Mouse (Mus musculus) intestine, embryonic 16.5 days (tissue): ENCODE measurements at regions not wholly inside any gene's neighbourhood (a gene's known extent, or its start where the extent isn't known, plus 50 kb on each side); places are given as distances from the start of the nearest gene placed in this dataset.

Source experiments
- ATAC-seq: fragments of 200-750 bp; cut with Nextera tagmentation; 2 replicates; pipeline ENCODE4 v1.8.0; 2017; ENCODE audit warnings: moderate TSS enrichment, moderate library complexity
- H3K27ac ChIP-seq: fragments of 300-500 bp; sonication (generic); 2 replicates; pipeline ENCODE4 v1.5.1; 2014; ENCODE audit warnings: mild to moderate bottlenecking, low read length
- H3K27me3 ChIP-seq: fragments of 300-500 bp; sonication (generic); replicated peaks from 2 replicates; pipeline ENCODE4 v1.6.1; 2014; ENCODE audit warnings: low read length, control low read depth, mixed read lengths; ENCODE audit not compliant: control insufficient read depth, insufficient read depth
- H3K36me3 ChIP-seq: fragments of 300-500 bp; sonication (generic); 2 replicates; pipeline ENCODE4 v1.6.1; 2014; ENCODE audit warnings: low read length, control low read depth; ENCODE audit not compliant: control insufficient read depth, insufficient read depth
- H3K4me1 ChIP-seq: fragments of 300-500 bp; sonication (generic); 2 replicates; pipeline ENCODE4 v1.6.1; 2014; ENCODE audit warnings: low read length, control low read depth, mixed read lengths; ENCODE audit not compliant: control insufficient read depth, insufficient read depth
- H3K4me2 ChIP-seq: fragments of 300-500 bp; sonication (generic); 2 replicates; pipeline ENCODE4 v1.6.1; 2014; ENCODE audit warnings: low read depth, low read length, control low read depth
- H3K4me3 ChIP-seq: fragments of 300-500 bp; sonication (generic); 2 replicates; pipeline ENCODE4 v1.5.1; 2014; ENCODE audit warnings: mild to moderate bottlenecking, low read length
- H3K9ac ChIP-seq: fragments of 300-500 bp; sonication (generic); 2 replicates; pipeline ENCODE4 v1.6.1; 2014; ENCODE audit warnings: low read depth, low read length
- H3K9me3 ChIP-seq: fragments of 300-500 bp; sonication (generic); 2 replicates; pipeline ENCODE4 v1.6.1; 2016; ENCODE audit warnings: low read length, control low read depth; ENCODE audit not compliant: control insufficient read depth
- WGBS: fragments of 180-500 bp; shearing (Covaris S2); extraction: QIAGEN DNeasy Blood & Tissue Kit; methylation state at CpG from one replicate; pipeline ENCODE4 v1.1.7; 2014; 5-methylcytosine and 5-hydroxymethylcytosine counted together

DNA sequence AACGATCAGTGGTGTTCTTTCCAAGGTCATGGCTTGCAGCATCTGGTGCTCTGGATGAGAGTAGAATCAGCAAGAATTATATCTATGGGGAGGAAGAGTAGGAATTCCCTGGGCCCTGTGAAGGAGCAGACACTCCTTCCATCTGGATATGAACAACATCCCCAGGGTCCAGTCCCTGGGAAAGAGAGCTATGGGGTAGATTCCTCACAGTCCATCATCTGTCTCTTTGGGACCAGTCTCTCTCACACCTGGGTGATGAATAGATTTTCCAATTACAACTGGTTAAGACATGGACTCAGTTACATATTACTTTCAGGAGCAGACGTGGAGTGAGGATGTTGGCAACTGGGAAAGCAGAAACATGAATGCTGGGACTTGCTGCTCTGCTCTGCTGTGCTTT lies 322.6 kb downstream of the Trim52 start:
- H3K9me3 ChIP-seq: no peaks in the 10 kb centered on the region
- H3K27me3 ChIP-seq: no peaks in the 10 kb centered on the region
- H3K9ac ChIP-seq: no peak overlapping the region
- no peaks in the 10 kb centered on the region for H3K4me1 ChIP-seq
- H3K36me3 ChIP-seq: no peaks in the 10 kb centered on the region
- H3K4me2 ChIP-seq: no peak overlapping the region
- no peak for ATAC-seq
- no peak overlapping the region for H3K27ac ChIP-seq
- no peak overlapping the region for H3K4me3 ChIP-seq
- 52% methylated on average over 2 of the region's 2 CpGs for WGBS

DNA sequence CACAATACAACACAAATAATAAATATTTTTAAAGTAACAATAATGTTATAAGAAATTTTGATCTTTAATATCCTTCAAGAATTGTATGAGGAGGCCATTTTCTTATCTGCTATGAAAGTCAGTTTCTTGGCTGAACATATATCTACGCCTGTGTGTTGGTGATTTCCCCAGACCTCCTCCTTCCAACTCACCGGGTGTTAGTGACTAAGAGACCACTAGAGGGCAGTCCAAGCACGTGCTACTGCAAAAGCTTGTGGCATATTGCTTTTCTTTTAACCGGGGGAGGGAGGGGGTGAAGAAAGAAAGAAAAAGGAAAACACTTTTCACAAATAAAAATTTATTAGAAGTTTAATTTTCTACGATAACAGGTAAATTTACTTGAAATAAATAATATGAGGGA lies 333.3 kb downstream of the Trim52 start:
- no peaks in the 10 kb centered on the region for H3K9me3 ChIP-seq
- no peak overlapping the region for H3K27ac ChIP-seq
- no peak overlapping the region for H3K4me2 ChIP-seq
- H3K36me3 ChIP-seq: no peaks in the 10 kb centered on the region
- ATAC-seq: peak; percentile 66; the same call in 1 of the 2 replicates
- no peaks in the 10 kb centered on the region for H3K27me3 ChIP-seq
- no peak overlapping the region for H3K4me3 ChIP-seq
- H3K4me1 ChIP-seq: no peaks in the 10 kb centered on the region
- no peak overlapping the region for H3K9ac ChIP-seq
- 15% methylated on average over 5 of the region's 5 CpGs for WGBS

DNA sequence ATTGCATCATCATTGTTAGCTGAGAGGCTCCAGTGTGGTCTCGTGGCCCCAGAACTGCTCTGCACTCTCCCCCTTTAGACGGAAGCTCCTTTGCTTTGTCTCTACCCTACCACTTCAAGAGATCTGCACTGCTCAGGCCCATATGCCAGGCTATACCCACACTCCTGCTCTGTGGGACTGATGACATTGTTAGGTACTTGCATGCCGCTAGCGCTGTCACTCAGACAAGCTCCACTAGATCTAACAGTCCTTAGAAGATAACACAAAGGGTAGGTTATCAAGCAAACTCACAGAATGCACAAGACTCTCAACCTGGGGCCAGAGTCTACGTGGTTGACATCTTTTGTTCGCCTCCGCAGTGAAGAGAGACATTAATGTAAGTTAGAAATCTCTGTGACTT lies 383.1 kb downstream of the Trim52 start:
- H3K36me3 ChIP-seq: no peaks in the 10 kb centered on the region
- H3K27me3 ChIP-seq: no peaks in the 10 kb centered on the region
- H3K4me1 ChIP-seq: no peaks in the 10 kb centered on the region
- no peak overlapping the region for H3K4me3 ChIP-seq
- H3K9ac ChIP-seq: no peak overlapping the region
- WGBS: 92% methylated on average over 7 of the region's 7 CpGs
- no peaks in the 10 kb centered on the region for H3K9me3 ChIP-seq
- H3K27ac ChIP-seq: no peak overlapping the region
- no peak overlapping the region for H3K4me2 ChIP-seq
- ATAC-seq: no peak

DNA sequence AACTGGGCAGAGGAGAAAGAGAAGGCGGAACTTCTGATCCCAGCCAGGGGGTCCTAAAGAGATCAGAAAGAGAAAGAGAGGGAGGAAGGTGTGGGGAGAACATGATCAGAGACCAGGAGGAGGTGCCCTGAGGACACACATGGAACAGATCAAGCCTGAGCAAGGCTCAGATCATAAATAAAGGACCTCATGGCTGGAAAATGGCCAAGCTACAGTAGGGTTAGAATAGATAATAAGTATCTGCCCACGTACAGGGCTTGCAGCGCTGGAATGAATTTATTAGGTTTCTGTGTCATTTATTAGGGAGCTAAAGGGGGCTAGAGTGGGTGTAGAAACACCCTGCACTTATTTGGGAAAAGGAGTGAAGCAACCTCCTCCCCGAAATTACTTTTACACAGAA lies 385.4 kb downstream of the Trim52 start:
- H3K36me3 ChIP-seq: no peaks in the 10 kb centered on the region
- no peaks in the 10 kb centered on the region for H3K4me1 ChIP-seq
- H3K27ac ChIP-seq: no peak overlapping the region
- no peaks in the 10 kb centered on the region for H3K27me3 ChIP-seq
- 77% methylated on average over 4 of the region's 4 CpGs for WGBS
- no peak overlapping the region for H3K4me2 ChIP-seq
- ATAC-seq: no peak
- H3K9me3 ChIP-seq: no peaks in the 10 kb centered on the region
- H3K4me3 ChIP-seq: no peak overlapping the region
- no peak overlapping the region for H3K9ac ChIP-seq

DNA sequence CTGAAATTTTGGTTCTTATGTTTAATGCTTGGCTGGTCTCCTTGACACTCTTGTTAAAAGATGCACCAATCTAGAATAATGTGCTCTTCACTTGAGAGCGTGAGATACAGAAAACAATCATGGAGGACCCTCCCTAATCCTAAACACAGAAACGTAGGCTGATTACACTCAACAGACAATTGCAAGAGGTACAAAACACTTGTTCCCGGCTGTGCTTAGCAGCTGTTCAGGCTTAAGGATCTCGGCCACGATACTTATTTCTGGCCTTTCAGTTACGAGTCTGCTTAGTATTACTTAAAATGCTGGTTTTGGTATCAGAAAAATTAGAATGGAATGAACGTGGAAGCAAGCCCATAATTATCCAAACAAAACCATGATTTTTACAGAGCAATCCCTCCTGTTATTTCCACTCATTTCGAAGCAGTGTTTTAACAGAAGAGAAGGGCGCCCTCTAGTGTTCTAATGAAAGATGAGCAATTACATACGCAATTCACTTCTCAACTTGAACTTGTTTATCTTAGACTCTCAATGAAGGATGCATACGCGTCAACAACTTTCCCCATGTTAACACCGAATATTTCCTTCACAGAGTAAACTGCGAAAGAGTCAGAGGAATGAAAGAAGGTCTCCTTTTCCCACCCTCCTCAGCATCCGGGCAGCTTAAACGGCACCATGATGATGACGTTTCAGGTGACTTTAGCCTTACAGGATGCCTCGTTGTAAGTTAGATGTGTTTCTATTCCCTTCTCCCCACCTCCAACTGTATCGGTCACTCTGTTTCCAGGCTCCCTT lies 394.5 kb downstream of the Trim52 start:
- Histone ChIP-seq H3K27me3 (no peaks in the 10 kb centered on the region), H3K27ac (no peak overlapping the region), H3K4me3 (no peak overlapping the region), H3K36me3 (no peaks in the 10 kb centered on the region), H3K9me3 (no peaks in the 10 kb centered on the region), H3K9ac (no peak overlapping the region), H3K4me2 (no peak overlapping the region), H3K4me1 (no peaks in the 10 kb centered on the region)
- WGBS: 37% methylated on average over 19 of the region's 19 CpGs
- peak; percentile 42 for ATAC-seq

DNA sequence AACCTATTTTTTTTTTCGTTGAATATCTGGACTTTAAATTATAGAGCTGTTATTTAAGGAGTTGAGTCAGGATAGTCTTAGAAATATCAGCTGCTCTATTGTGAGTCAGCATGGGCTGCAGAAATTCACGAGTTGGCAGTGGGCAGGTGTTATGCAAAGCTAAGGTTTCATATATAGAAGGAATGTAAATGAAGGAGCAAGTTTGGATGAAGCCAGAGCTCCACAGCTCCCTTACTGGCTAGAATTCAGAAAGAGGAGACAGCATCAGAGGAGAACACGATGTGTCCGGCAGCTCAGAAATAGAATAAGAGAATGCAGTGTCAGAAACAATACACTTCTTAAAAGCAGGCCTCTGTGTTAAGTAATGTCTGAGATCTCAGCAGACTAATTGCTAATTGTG lies 400.9 kb downstream of the Trim52 start:
- Histone ChIP-seq H3K9ac (no peak overlapping the region), H3K9me3 (no peaks in the 10 kb centered on the region), H3K4me1 (no peaks in the 10 kb centered on the region), H3K27ac (no peak overlapping the region), H3K36me3 (no peaks in the 10 kb centered on the region), H3K27me3 (no peaks in the 10 kb centered on the region), H3K4me2 (no peak overlapping the region), H3K4me3 (no peak overlapping the region)
- no peak for ATAC-seq
- WGBS: 72% methylated on average over 4 of the region's 4 CpGs

DNA sequence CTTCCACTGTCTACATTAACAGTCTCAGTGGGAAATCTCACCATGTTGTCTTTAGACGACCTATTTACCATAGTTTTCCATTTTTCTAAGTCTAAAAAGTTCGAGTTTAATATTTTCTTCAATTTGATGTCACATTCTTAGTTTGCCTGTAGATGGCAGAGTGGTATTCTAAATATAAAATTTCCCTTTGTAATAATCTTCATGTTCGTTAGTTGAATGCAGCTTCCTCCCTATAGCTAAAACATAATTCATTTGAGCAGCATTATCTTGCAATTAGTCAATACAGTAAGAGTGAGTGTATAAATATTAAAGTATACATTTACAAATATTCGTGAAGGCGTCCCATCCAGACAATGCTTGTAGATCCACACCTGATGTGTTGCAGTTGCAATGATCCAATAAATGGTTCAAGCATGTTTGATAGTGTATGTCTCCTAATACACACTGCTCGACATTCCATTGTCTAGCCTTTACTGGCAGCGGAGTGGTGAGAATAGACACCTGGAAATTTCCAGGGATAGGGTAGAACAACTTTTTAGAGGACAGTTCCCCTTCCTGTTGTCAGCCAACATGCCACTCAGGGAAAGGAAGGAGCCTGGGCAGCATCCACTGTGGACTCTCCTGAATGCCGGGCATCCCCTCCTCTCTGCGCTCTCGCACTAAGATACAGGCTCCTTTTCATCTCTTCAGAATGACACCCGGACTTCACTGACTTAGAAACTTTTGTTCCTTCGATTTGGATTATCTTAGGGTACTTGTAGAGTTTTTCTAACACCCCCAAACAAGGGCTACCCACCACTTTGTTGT lies 412.8 kb downstream of the Trim52 start:
- WGBS: 65% methylated on average over 12 of the region's 12 CpGs
- no peak for ATAC-seq
- Histone ChIP-seq H3K4me1 (peaks cover 2% of the 10 kb centered on the region; the same call in 1 of the 2 replicates), H3K9me3 (no peaks in the 10 kb centered on the region), H3K36me3 (no peaks in the 10 kb centered on the region), H3K9ac (no peak overlapping the region), H3K27me3 (no peaks in the 10 kb centered on the region), H3K4me2 (no peak overlapping the region), H3K27ac (no peak overlapping the region), H3K4me3 (no peak overlapping the region)

DNA sequence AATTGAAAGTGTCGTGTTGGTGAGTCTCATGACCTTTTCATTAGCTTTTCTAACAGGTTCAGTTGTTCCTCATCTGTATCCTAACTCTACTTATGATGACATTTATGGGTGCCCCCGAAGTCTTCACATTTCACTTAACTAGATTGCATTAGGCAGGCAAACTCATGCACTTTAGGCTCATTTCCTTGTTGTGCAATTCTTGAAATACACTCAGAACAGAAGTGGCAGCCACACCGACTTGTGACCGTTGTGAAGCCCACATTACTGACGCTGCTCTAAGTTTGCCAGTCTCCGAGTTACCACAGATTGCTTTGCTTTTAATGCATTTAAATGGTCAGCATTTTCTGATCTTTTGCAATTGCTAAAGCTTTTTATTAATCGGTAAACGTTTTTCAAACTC lies 414.8 kb downstream of the Trim52 start:
- Histone ChIP-seq H3K4me1 (peaks cover 2% of the 10 kb centered on the region; the same call in 1 of the 2 replicates), H3K36me3 (no peaks in the 10 kb centered on the region), H3K4me2 (no peak overlapping the region), H3K27ac (no peak overlapping the region), H3K27me3 (no peaks in the 10 kb centered on the region), H3K9ac (no peak overlapping the region), H3K9me3 (no peaks in the 10 kb centered on the region), H3K4me3 (no peak overlapping the region)
- ATAC-seq: no peak
- WGBS: 73% methylated on average over 8 of the region's 8 CpGs

DNA sequence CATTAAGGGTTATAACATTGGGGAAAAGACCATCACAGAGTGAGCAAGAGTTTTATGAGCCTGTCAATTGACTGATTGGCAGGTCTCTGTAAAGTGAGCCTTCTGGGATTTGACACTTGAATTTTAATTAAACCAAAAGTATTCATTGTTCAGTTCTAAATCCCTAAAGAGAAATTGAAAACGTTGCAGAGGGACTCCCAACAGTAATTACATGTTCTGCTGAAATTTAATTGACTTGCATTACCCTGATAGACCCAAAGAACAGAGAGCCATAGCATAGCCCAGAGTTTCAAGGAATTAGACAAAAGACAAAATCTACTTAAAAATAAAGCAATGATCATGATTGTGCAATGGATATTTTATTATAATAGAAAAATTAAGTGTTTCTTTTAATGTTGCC lies 444.2 kb downstream of the Trim52 start:
- no peak for ATAC-seq
- H3K27ac ChIP-seq: no peak overlapping the region
- H3K27me3 ChIP-seq: no peaks in the 10 kb centered on the region
- no peaks in the 10 kb centered on the region for H3K9me3 ChIP-seq
- no peak overlapping the region for H3K9ac ChIP-seq
- H3K4me3 ChIP-seq: no peak overlapping the region
- WGBS: 46% methylated on average over 1 of the region's 1 CpGs
- H3K4me1 ChIP-seq: no peaks in the 10 kb centered on the region
- H3K36me3 ChIP-seq: no peaks in the 10 kb centered on the region
- no peak overlapping the region for H3K4me2 ChIP-seq
